Mouse (Mus musculus) testis, adult 2 months (tissue): ENCODE results near the gene Tmem119. TPM values are rescaled to one million over a fixed set of nuclear protein-coding genes. Genes with fewer than 3 reads are reported as not detected.

Source experiments
- H3K27ac ChIP-seq: fragments of 200-500 bp; 2 replicates; pipeline ENCODE4 v1.5.1; 2012; ENCODE audit warnings: low read depth, low read length; ENCODE audit not compliant: control insufficient read depth, insufficient read depth
- H3K27me3 ChIP-seq: fragments of 200-500 bp; 2 replicates; pipeline ENCODE4 v1.6.1; 2012; ENCODE audit warnings: mild to moderate bottlenecking, low read length, moderate library complexity; ENCODE audit not compliant: control insufficient read depth, insufficient read depth
- H3K36me3 ChIP-seq: fragments of 200-500 bp; 2 replicates; pipeline ENCODE4 v1.6.1; 2012; ENCODE audit warnings: mild to moderate bottlenecking, low read length; ENCODE audit not compliant: control insufficient read depth, insufficient read depth
- H3K4me1 ChIP-seq: fragments of 200-500 bp; 2 replicates; pipeline ENCODE4 v1.6.1; 2012; ENCODE audit warnings: low read length; ENCODE audit not compliant: control insufficient read depth, insufficient read depth
- H3K4me3 ChIP-seq: fragments of 200-500 bp; 2 replicates; pipeline ENCODE4 v1.5.1; 2012; ENCODE audit warnings: low read depth, mild to moderate bottlenecking, low read length, moderate library complexity, mixed read lengths; ENCODE audit not compliant: control insufficient read depth
- CTCF ChIP-seq: fragments of 200-500 bp; IDR thresholded peaks from 2 replicates; pipeline ENCODE4 v1.5.1; 2012; ENCODE audit warnings: low read depth, mild to moderate bottlenecking, inconsistent platforms, low read length, moderate library complexity; ENCODE audit not compliant: control insufficient read depth, insufficient read depth, insufficient replicate concordance
- POLR2A ChIP-seq: fragments of 200-500 bp; IDR thresholded peaks from 2 replicates; pipeline ENCODE4 v1.6.1; 2012; ENCODE audit warnings: low read depth, mild to moderate bottlenecking, inconsistent platforms, low read length, moderate library complexity; ENCODE audit not compliant: control insufficient read depth
- polyA plus RNA-seq: library from polyadenylated mRNA; depleted of rRNA; stranded (reverse); fragments of >200 nt; gene quantifications from 2 replicates; pipeline ENCODE4 v1.2.3, GENCODE M21; 2012

The Tmem119 gene
- polyA plus RNA-seq, 1 experiment, result 0.38 TPM

GRCm38 (mm10) chr5:113772905-113773519 lies 27.3 kb downstream of the Tmem119 start:
- no peak for TF ChIP-seq CTCF
- TF ChIP-seq POLR2A, result no peak
- Histone ChIP-seq H3K4me3 (peak overlapping the region; percentile 90), H3K27ac (no peak overlapping the region), H3K36me3 (no peaks in the 10 kb centered on the region; the same call in 1 of the 2 replicates), H3K4me1 (no peaks in the 10 kb centered on the region; the same call in 1 of the 2 replicates), H3K27me3 (no peaks in the 10 kb centered on the region)

- peak within 1 kb of the TSS; percentile 98 for H3K27ac ChIP-seq
- no peaks in the 10 kb centered on the region; the same call in 1 of the 2 replicates for H3K36me3 ChIP-seq
- peak within 1 kb of the TSS; percentile 90 for H3K4me3 ChIP-seq
These were observed 27.8 kb downstream of the Tmem119 start, which contains the start of the genes Sart3 and Iscu for GRCm38 (mm10) chr5:113772450-113772895. Sart3 (minus strand) TSS chr5:113772510. Iscu (plus strand) TSS chr5:113772748.

GRCm38 (mm10) chr5:113771213-113772162 lies 28.8 kb downstream of the Tmem119 start:
- TF ChIP-seq CTCF, result no peak
- TF ChIP-seq POLR2A, result peak; percentile 70
- Histone ChIP-seq H3K4me3 (peak overlapping the region; percentile 90), H3K36me3 (no peaks in the 10 kb centered on the region; the same call in 1 of the 2 replicates), H3K27me3 (no peaks in the 10 kb centered on the region), H3K27ac (peak overlapping the region; percentile 98), H3K4me1 (no peaks in the 10 kb centered on the region; the same call in 1 of the 2 replicates)

More at GRCm38 (mm10) chr5:113772450-113772895, 27.8 kb downstream of the Tmem119 start, which contains the start of the genes Sart3 and Iscu:
- H3K4me1 ChIP-seq, result no peaks in the 10 kb centered on the region; the same call in 1 of the 2 replicates
- TF ChIP-seq CTCF (no peak), POLR2A (peak; percentile 79)
- no peaks in the 10 kb centered on the region for H3K27me3 ChIP-seq

- no peak overlapping the region for H3K27ac ChIP-seq
- H3K27me3 ChIP-seq, result no peaks in the 10 kb centered on the region
- H3K4me3 ChIP-seq, result no peak overlapping the region
- TF ChIP-seq CTCF (no peak), POLR2A (no peak)
- no peaks in the 10 kb centered on the region for H3K36me3 ChIP-seq
- H3K4me1 ChIP-seq, result no peaks in the 10 kb centered on the region; the same call in 1 of the 2 replicates
These were observed 31.5 kb downstream of the Tmem119 start for GRCm38 (mm10) chr5:113768806-113769205.

- Histone ChIP-seq H3K27ac (peak overlapping the region; percentile 19; the same call in 1 of the 2 replicates), H3K27me3 (no peaks in the 10 kb centered on the region), H3K4me3 (no peak overlapping the region), H3K36me3 (no peaks in the 10 kb centered on the region), H3K4me1 (no peaks in the 10 kb centered on the region; the same call in 1 of the 2 replicates)
- TF ChIP-seq CTCF (no peak), POLR2A (no peak)
These were observed 34.4 kb downstream of the Tmem119 start for GRCm38 (mm10) chr5:113765641-113766526.

- H3K4me1 ChIP-seq, result no peaks in the 10 kb centered on the region
- H3K36me3 ChIP-seq, result no peaks in the 10 kb centered on the region
- TF ChIP-seq CTCF (no peak), POLR2A (no peak)
- H3K27ac ChIP-seq, result no peak overlapping the region
- no peak overlapping the region for H3K4me3 ChIP-seq
- H3K27me3 ChIP-seq, result no peaks in the 10 kb centered on the region
These were observed 35.9 kb downstream of the Tmem119 start for GRCm38 (mm10) chr5:113764426-113764825.
